Mouse (Mus musculus) kidney, adult 8-10 months (tissue): ENCODE data around the gene Olfr847.

Experiments
- DNase-seq, 2 experiments: peaks; one replicate each; pipeline ENCODE4 v3.0.0; 2022

Gene Olfr847

DNA sequence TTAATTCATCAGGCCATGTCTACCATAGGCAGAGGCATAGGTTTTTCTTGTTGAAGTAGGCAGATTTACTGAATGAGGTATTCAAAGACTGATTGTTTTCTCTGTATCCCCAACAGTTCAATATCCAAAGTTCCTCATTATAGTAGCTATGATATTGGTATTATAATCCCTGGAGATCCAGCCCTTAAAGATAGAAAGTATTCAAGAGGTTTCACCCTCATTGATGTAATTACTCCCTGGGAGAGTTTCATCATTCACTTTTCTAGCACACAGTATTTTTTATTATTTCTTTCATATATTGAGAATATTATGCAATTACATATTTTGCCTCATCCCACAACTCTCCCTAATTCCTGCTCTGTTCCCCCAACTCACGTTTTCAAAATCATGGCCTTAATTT is at the start of gene Olfr847:
TSS of gene Olfr847 (minus strand) at position 101 of the 400 bp plus-strand sequence.
- DNase-seq = no peak

DNA sequence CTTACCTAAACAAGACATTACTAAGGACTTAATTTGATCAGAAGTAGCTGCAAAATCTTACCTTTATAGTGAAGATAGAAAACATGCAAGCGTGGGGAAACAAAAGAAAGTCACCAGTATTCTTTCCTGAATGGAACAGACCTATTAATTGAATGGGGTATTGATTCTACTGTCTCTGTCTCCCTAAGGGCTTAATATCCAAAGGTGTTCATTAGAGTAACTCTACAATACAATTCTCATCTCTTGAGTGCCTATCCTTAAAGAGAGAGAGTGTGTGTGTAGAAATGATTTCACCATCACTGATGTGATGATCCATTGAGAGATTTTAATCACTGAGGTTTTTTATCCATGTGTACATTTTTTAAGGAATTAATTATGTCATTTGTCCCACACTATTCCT is 14.6 kb downstream of the Olfr847 start, which contains the start of gene Olfr846:
TSS of gene Olfr846 (minus strand) at position 101 of the 400 bp plus-strand sequence.
- DNase-seq = no peak

GRCm38 (mm10) chr9:19336157-19336556 is 42.3 kb downstream of the Olfr847 start, which contains the start of gene Olfr845:
Olfr845 (plus strand) TSS chr9:19336457.
- no peak for DNase-seq
